Mouse (Mus musculus) E14TG2a.4 (cell line): ENCODE results near the gene St8sia1.

Source experiments
- CTCF ChIP-seq: conservative IDR thresholded peaks from 2 replicates; pipeline ENCODE4 v1.5.1; 2014; ENCODE audit warnings: low read length
- NANOG ChIP-seq: IDR thresholded peaks from 2 replicates; pipeline ENCODE4 v1.6.1; 2014; ENCODE audit warnings: borderline replicate concordance, low read length, mixed read lengths
- POU5F1 ChIP-seq: IDR thresholded peaks from 2 replicates; pipeline ENCODE4 v1.6.1; 2014; ENCODE audit warnings: low read length, borderline replicate concordance

DNA sequence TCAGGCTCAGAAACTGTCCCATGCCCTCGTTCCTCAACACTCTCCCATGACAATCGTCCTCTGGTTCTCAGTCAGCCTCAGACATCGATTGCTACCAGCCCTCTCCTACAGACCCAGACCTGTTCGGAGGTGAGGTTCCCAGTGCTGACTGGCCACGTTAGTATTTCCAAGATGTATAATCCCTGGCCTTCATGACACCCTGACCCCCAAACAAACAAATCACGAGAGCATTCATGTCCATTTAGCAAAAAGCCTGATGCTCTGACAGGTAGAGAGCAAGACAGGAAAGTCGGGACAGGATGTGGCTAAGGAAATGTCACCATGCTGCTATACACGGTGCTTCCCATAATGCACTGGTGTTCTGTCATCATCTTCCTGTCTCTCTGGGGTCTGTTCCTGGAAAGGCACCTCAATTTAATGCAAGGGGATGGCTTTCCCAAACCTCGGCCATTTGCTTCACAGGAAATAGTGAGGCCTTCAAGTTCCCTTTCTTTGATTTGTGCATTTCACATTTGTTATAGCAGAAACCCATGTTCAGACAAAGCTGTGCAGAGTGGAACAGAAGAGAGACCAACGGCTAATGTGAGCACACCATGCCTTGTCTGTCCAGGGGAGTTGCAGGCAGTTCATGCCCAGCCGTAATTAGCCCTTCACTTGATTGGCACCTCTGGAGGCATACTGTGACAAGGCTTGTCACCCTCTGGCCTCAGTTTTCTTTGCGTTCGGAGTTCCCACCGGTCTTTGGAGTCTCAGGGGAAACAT, 184.3 kb downstream of the St8sia1 start:
- no peak for TF ChIP-seq CTCF
- TF ChIP-seq NANOG = no peak
- TF ChIP-seq POU5F1 = no peak
